Mouse (Mus musculus): ENCODE measurements at regions not wholly inside any gene's neighbourhood (a gene's known extent, or its start where the extent isn't known, plus 50 kb on each side); places are given as distances from the start of the nearest gene placed in this dataset.
A peak's percentile ranks its signal among the peaks of the same experiment; 100 is the strongest.

- no peak for DNase-seq (ENCODE audit: low spot score in 2 of 2)
Observed at GRCm38 (mm10) chr10:126646587-126646986, 254.6 kb downstream of the Atp23 start.

- no peak for DNase-seq (ENCODE audit: low spot score in 2 of 2)
Observed at GRCm38 (mm10) chr10:126641792-126642289, 259.3 kb downstream of the Atp23 start.

DNA sequence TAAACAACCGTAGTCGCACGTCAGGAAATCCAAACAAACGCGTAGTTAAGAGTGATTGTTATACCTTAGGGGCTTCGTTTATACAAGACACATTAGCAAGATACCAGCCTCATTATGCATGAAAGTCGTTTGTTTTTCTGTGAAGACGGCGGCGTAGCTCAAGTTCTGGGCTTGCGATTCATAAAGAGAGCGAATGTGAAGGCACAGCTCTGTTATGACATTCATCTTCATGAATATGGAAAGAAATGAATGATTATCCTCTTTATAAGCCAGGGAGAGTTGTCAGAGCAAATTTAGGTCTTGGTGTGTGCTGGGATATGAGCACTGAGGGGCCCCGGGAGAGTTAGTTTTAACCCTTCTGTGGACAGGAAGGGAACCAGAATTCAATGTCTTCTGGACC is 266.4 kb downstream of the Atp23 start:
- no peak for DNase-seq (ENCODE audit: low spot score in 2 of 2)

DNA sequence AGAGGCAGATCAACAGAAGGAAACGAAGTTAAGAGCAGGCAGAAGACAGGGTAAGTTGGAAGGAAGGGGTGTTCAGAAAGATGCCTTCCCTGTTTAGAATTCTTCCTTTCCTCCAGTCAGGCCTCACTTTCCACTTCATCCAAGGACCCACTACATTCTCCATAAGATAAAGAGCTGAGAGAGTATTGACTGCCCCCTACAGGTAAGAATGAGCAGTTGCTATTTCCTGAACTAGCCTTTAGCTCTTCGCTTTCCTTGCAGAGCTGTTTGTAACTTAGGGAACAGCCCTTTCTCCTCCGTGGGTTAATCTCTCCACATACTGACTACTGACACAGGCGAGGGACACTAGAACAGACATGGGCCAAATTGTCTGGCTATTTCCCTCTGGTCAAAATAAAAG is 273.1 kb downstream of the Atp23 start:
- DNase-seq (ENCODE audit: low spot score in 2 of 2): no peak

DNA sequence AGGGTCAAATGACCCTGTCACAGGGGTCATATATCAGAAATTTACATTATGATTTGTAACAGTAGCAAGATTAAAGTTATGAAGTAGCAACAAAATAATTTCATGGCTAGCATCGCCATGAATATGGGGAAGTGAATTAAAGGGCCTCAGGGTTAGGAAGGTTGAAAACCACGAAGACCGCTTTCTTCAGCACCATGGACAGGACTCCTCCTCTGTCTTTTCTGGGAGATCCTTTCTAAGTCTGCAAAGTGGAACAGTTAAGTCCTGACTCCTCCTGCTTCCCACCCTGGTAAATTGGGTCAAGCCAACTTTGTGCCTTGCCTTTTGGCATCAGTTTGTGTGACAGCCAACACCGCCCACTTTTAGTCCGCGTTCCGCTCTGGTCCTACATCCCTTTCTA is 275.7 kb downstream of the Atp23 start:
- DNase-seq (ENCODE audit: low spot score in 2 of 2): no peak

GRCm38 (mm10) chr10:126620802-126621201 is 280.4 kb downstream of the Atp23 start:
- DNase-seq (ENCODE audit: low spot score in 2 of 2): no peak

GRCm38 (mm10) chr10:126619970-126620369 is 281.2 kb downstream of the Atp23 start:
- DNase-seq (ENCODE audit: low spot score in 2 of 2): no peak

DNA sequence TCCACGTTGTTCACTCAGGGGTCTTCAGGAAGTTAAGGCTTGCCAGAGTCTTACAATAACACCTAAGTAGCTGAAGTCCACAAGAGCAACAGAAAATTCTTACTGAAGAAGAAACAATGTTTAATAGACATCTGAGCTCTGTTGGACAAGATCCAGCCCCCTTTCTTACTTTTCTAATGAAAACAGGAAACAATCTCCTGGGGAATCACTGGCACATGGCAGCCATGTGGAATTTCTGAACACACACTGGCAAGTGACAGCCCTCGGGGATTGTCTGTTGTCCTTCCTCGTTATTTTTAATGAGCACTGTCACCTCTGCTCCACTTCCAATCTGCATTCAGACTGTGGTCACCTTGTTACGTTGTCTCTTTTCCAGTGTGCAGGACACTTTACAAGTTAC is 288.9 kb downstream of the Atp23 start:
- DNase-seq (ENCODE audit: low spot score in 2 of 2): no peak

- DNase-seq (ENCODE audit: low spot score in 2 of 2): no peak
Observed at GRCm38 (mm10) chr10:126610506-126610905, 290.6 kb downstream of the Atp23 start.

DNA sequence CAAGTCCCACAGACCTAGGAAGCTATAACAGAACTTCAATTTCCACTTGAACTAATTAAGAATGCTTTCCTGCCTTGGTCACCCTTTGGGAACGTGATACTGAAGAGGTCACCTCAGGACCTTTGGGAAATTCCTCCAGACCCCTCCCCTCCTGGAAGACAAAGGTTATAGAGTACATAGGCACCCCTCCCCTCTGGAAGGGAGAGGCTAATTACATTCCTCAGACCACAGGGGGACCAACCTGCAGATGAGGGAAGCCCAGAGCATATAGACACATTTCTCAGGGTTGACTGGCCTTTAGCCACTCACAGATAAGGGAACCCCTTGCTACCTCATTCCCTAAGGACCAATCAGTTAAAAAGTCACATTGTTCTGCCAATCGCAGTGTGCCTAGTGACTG is 301.5 kb downstream of the Atp23 start:
- no peak for DNase-seq (ENCODE audit: low spot score in 2 of 2)

- DNase-seq (ENCODE audit: low spot score in 2 of 2): no peak
Observed at GRCm38 (mm10) chr10:126568155-126568554, 333.0 kb downstream of the Atp23 start.

DNA sequence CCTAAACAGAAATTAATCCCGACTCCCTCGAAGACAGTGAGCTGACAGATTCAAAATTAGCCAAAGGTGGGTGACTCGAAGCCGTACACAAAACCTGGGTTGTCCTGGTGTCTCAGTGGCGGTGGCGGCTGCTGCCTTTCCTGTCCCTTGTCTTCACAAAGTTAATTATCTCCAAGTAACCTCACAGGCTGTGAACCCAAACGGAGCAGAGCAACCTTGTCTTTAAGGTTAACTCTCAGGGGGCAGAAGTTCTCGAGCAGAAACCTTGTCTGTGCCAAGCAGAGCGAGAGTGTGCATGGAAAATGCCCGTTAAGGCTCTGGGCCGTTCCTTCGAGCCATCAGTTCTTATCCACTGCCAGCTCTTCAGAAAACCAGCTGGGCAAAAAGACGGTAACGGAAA is 335.8 kb downstream of the Atp23 start:
- DNase-seq (ENCODE audit: low spot score in 2 of 2): no peak

- no peak for DNase-seq (ENCODE audit: low spot score in 2 of 2)
Observed at GRCm38 (mm10) chr10:126555080-126555479, 346.1 kb downstream of the Atp23 start.

DNA sequence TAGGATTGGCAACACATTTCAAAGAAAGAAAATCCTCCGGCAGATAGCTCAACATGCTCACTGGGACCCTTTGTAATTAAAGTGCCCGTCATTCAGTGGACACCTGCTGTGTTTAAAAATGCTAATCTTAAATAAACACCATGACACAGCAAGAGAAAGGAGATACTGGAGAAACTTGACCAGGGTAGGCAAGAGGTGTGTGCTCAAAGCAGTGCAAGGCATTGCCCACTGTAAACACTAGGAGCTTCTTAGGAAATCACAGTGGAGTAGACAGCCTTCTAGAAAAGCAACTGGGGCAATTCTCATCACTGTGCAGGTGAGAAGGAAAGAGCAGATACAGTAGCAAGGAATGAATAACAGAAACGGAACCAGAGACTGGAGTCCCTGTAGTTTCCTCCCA is 369.2 kb downstream of the Atp23 start:
- DNase-seq (ENCODE audit: low spot score in 2 of 2): no peak

GRCm38 (mm10) chr10:126531368-126531767 is 369.8 kb downstream of the Atp23 start:
- DNase-seq (ENCODE audit: low spot score in 2 of 2): peak in 1 of 2 experiments; percentile 65

DNA sequence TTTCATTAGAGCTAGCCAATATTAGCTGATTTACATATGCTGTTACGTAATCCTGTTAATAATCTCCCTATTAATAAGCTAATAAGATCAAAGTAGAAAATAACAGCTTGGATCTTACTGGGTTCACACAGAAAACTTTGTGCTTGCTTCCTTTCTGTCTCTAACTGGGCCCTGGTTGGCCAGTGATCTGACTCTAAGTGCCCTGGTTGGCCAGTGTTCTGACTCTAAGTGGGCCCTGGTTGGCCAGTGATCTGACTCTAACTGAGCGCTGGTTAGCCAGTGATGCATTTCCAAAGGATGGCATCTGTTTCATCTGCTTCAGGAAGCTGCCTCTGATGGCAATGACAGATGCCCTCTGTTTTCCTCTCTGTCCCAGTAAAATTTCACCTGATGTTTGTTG is 372.4 kb downstream of the Atp23 start:
- DNase-seq (ENCODE audit: low spot score in 2 of 2): no peak

- DNase-seq (ENCODE audit: low spot score in 2 of 2): no peak
Observed at GRCm38 (mm10) chr10:126526186-126526585, 375.0 kb downstream of the Atp23 start.

DNA sequence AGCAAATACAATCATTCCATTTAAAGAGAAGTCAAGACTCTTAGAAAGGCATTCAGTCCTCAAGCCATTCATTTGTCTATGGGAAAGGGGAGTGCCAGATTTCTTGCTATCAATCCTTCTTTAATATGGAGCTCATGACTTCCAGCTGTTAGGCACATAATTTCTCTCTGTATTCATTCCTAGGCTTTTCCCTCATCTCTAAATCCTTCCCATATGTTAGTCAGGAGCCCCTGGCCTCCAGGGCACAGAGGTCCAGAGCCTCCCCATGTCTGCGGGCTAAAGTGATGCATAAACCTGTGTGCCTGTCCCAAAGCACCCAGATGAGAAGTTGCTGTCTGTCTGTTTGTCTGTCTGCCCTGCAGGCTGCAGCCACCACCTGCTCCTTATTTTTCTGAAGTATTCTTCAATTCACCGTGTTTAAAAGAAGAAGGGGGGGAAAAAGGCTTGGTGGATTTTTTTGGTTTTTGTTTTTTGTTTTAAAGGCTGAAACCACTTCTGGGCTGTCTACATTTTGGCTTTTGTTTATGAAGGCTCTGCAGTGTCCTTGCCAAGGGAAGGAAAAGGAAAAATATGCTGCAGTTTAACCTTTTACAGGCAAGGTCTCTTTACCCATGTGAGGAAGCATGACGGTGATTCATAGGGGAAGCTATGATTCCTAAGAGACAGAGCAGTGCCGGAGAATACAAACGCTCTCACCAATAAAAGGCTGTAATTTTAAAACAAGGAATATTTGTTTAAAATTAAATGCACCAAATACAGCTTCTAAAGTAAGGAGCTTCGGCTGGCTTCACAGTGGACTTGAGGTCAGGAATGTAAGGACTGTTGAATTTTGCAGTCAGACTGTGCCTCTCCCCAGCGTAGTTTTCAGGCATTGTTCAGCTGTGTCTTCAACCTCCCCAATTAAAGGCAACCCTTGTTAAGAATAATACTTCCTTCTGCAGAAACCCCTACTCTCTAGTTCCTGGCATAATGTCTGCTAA is 379.0 kb downstream of the Atp23 start:
- no peak for DNase-seq (ENCODE audit: low spot score in 2 of 2)

DNA sequence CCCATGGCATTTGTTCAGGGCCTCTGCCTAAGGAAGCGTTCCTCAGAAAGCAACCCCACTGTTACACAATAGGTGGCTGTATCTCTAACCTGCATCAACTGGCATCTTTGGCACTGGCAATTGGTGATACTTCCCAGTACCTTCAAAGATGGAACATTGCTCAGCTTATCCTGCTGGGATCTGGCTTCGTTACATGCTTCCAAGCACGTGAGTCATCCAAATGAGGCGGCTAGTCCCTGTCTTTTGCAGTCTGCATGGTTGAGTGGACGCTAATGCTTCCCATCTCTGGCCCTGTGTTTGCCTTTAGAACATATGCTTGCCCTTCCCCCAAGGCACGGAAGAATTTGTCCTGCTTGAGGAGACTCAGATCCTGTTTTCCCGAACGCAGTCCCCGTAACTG is 380.2 kb downstream of the Atp23 start:
- DNase-seq (ENCODE audit: low spot score in 2 of 2): no peak

DNA sequence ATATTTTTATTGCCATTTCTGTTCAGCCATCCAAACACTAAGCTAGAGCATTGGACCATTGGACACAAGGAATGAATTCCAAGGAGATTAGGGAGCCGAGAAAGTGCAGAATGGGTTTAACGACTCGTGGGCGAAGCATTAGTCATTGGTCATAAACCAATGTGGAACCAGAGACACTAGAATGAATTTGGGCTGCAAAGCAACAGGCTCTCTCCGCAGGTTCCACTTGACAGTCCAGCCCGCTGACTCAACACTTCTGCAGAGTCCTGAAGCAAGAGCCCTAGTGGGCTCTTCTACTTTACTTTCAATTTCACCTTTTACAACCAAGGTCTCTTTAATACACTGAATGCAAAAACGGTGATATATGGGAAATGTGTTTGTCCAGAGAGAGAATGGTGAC is 388.0 kb downstream of the Atp23 start:
- no peak for DNase-seq (ENCODE audit: low spot score in 2 of 2)

DNA sequence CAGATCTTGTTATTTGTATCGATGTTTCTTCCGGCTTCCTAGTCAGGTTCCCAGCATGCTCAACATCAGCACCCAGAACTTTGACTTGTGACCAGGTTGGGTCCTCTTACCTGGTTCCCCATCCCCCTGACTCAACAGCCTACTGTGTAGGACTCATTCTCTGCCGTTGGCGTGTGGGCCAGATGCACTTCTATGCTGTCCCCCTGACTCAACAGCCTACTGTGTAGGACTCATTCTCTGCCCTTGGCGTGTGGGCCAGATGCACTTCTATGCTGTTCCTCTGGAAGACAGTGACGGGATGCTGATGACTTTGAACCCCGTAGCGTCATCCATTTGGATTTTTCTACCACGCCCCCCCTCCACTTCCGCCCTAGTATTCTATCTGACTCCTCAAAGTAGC is 389.6 kb downstream of the Atp23 start:
- DNase-seq (ENCODE audit: low spot score in 2 of 2): peak; percentile 93 to 95

DNA sequence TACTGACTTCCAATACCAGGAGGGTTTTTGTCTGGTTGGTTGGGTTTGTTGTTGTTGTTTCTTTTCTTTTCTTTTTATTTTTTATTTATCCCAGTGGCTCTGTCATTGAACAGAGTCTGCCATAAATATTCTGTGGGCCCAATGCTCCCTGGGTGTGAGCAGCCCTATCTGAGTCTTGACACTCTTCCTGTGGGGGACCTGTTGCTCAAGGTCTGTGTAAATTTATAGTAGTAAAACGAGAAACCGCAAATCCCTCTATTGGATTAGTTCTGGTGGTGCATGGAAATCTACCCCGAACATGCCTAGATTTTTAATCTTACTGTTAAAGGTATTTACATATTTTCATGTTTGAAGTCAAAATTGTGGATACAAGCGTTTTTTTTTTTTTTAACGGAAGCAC is 395.2 kb downstream of the Atp23 start:
- DNase-seq (ENCODE audit: low spot score in 2 of 2): no peak
